Mouse (Mus musculus) c-Kit-positive CD71-negative TER-119-negative erythroid progenitor cells, embryonic 14.5 days (primary cell): ENCODE measurements around the gene Ripor1.
"Not testable (repeated sequence)": the region's sequence is repeated elsewhere in the genome, so short reads cannot be mapped to it uniquely, and the experiment has no call there.

ENCODE experiments used
- DNase-seq: peaks from one replicate; pipeline ENCODE4 v3.0.0-alpha.2; 2013; ENCODE audit warnings: low read depth

Ripor1 gene

DNA sequence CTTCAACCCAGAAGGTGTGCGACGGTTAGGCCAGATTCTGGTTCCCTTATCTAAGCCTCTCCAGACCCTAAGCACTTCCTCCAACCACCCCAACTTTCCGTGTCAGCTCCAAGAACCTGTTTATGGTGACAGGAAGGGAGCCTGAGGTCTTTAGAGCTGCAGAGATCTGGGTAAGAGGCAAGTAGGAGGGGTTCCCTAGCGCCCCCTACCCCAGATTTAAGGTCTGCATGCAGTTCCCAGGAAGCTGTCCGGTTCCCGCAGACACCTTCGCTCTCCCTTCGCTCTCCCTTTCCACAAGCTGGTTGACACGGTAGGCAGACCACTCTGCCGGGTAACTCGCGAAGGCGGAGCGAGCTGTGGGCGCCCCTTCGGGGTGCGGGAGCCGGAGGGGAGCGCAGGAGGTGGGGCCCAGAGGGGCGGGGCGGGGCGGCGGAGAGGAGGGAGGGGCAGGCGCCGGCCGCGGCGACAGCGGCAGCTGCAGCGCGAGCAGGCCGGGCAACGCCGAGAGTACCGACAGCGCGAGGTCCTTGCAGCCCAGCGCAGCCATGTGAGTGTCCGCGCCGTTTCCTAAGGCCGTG, at the start of gene Ripor1:
Gene Ripor1, plus strand, starts transcription at position 452 of the 578 bp plus-strand sequence.
- no peak for DNase-seq

DNA sequence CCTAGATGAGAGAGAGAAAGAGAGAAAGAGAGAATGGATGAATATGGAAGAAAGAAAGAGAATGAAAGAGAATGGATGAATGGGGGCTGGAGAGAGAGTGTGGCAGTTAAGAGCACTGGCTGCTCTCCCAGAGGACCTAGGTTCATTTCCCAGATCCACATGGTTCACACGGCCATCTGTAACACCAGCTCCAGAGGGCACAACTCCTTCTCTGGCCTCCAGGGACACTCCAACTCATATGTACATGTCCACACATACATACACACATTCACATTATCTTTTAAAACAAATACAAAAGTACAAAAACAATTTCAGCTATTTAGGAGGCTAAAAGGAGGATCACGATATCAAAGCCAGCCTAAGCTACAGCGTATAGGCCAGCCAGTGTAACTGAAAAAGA, 42.2 kb upstream of the Ripor1 start:
- no peak for DNase-seq

DNA sequence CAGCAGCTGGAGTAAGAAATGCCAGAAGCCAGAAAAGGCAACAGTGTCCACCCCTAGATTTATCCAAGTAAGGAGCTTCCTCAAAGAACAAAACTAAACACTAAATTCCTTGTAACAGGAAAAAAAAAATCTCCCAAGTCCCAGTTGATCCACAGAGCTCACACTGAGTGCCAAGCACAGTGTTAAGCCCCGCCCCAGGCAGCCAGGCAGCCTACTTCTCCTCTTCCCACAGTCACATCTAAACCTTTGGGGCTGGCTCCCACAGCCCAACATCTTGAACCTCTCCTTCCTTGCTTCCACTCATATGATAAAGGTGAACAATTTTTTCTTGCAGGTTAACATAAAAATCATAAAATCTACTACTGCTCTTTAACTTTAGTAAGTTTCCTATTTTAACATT, 41.2 kb upstream of the Ripor1 start:
- no peak for DNase-seq

DNA sequence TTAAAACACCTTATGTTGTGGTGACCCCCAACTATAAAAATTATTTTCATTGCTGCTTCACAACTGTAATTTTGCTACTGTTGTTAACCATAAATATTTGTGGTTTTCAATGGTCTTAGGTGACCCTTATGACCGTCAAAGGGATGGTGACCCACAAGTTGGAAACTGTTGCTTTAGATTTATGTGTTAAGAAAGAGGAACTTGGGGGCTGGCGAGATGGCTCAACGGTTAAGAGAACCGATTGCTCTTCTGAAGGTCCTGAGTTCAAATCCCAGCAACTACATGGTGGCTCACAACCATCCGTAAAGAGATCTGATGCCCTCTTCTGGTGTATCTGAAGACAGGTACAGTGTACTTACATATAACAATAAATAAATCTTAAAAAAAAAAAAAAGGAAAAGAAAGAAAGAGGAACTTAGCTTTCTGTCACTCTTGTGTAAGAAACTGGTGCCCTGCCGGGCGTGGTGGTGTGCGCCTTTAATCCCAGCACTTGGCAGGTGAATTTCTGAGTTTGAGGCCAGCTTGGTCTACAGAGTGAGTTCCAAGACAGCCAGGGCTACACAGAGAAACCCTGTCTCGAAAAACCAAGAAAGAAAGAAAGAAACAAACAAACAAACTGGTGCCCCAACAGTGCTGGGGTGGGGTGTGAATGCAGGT, 40.4 kb upstream of the Ripor1 start:
- not testable (repeated sequence) for DNase-seq

DNA sequence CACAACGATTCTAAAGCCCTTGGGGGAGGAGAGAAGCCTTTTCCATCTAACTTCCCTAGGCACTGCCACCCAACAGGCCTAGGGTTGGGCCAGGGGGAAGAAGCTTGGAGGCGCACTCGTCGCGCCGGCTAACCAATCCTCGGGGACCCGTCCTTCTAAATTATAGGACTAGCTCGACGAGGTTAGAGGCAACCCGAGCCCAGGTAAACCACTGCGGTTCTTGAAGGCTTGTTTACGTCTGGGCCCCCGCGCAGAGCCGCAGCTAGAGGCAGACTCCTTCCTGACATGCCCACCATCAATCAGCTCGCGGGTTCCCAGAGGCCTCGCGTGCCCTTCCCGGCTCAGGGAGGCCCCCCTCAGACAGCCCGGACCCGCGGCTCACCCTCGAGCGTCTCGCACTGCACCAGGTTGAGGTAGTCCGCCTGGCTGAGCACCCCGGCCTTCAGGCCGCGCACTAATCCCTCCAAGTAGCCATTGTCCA, 39.6 kb upstream of the Ripor1 start:
- DNase-seq = no peak

DNA sequence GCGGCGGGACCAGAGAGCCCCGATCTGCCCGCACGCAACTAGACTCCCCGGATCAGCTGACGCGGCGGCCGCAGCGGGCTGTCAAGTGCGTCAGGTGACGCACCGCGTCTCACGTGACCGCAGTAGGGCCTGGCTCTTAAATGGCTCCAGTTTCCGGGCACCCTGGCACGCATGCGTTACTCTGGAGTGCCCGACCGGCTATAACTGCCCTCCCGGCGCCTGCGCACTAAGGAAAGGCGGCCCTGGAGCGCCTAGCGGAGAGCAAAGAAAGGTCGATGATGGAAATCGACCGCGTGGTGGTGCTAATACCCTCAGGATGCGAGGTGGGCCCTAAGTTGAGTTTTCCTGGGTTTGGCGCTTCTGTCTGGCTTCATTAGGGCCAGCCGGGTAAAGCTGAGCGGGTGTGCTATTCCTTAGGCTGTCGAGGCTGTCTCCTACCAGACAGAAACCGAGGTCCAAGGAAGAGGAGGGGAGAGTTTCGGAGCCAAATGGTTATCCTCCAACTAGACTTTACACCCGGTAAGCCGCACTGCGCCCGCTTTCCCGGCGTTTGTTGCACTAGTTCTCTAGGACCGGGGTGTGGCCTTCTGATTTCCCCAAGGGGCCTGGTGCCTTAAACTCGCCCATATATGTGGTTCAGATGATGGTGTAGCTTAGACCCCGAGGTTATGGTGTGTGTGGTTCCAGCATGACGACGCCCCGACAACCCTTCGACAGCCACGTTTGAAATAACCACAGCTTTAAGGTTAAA, 38.9 kb upstream of the Ripor1 start, which contains the start of gene Atp6v0d1:
Gene Atp6v0d1, minus strand, starts transcription at position 96 of the 751 bp plus-strand sequence.
- peak; percentile 100 for DNase-seq

DNA sequence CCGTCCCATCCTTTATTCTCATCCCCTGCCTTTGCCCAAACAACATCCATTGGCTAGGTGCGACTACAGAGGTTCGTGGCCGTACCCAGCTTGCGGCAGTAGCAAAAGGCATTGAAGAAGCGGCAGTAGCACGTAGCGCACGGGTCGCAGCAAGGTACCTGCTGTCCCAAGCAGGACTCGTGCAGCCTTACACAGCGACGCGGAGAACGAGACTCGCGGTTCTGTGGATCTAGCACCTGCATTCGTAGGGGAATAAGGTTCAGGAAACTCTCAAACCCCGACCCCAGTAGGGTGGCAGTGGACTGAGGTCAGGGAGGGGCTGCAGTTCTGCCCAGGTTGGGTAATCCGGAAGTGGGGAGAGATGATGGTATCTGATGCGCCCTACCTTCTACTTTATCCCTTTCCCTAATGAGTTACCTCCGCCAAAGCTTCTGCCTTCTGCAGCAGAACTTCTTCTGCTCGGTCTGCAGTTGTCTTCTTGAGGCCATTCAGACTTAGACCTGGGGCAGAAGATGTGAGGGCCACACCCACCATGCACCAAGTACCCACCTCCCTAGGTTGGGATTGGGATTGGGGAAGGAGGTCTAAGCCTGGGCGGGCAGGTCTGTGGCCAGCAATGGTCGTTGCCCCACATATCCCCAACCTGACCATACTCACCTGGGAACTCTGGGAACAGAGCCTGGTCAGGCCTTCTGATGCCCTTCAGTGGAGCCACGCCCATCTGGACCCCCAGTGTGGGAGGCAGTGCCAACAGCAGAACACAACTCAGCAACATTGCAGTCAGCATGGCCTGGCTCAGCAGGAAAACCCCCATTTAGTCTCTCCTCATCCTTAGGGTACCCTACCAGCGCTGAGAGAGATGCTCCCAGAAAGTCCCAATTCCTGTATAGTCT, 38.1 kb upstream of the Ripor1 start:
- no peak for DNase-seq

DNA sequence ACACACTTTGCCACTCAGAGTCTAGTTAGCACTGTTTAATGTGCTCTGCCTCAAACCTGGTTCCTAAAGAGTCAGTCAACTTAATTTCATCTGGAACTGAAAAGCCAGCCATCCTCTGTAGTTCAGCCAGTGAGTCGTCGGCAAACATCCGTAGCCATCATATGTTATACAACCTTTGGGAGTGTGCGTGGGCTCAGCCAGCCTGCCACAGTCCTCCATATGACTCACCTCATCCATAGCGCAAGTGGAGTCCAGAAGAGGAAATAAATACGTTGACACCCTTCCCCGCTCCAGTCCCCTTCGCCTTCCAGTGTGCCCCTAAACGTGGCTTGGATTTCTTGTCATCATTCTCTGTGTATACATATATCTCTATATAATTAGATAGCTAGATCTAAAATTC, 33.2 kb upstream of the Ripor1 start:
- DNase-seq = no peak

DNA sequence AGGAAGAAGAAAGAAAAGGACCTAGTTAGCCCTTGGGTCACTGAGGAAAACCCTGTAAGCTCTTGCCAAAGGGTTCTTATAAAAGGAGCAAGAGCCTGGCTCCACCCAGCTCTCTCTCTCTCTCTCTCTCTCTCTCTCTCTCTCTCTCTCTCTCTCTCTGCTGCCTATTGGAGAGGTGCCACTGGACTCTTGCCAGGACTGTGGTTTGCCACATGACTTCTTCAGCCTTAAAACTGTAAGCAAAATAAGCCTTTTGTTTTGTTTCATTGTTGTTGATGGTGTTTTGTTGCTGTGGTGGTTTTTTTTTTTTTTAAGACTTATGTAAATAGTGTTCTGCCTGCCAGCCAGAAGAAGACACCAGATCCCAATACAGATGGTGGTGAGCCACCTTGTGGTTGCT, 31.6 kb upstream of the Ripor1 start:
- no peak for DNase-seq

DNA sequence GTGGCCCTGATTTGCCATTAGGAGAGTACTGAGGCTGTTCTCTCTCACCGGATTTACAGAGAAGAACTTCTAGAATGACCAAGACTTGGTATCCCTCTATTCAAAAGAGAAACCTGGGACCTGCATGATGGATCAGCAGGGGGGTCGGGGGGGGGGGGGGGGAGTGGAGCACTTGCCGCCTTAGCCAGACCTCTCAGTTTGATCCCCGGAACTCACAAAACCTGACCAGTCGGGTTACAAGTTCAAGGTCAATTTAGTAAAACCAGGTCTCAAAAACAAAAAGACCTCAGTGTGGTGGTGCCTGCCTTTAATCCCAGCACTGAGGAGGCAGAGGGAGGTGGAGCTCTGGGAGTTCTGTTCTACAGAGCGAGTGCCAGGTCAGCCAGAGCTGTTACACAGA, 30.3 kb upstream of the Ripor1 start:
- no peak for DNase-seq

DNA sequence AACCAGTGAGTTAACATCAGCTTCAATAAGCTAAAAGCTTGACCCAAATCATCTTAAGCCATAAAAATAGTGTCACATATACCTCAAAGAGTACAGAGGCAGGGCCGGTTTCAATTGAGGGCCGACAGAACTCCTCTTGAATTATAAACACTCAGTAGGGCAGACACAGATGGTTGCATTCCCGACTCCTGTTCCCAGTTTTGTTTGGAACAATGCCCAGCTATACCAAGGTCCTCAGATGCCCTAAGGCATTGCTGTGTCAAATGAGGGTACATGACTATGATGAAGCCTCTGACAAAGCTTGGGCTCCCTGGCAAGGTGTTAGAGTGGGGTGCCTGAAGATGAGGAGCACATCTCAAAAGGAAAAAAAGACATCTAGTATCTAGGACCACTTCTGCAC, 29.5 kb upstream of the Ripor1 start:
- DNase-seq = no peak

DNA sequence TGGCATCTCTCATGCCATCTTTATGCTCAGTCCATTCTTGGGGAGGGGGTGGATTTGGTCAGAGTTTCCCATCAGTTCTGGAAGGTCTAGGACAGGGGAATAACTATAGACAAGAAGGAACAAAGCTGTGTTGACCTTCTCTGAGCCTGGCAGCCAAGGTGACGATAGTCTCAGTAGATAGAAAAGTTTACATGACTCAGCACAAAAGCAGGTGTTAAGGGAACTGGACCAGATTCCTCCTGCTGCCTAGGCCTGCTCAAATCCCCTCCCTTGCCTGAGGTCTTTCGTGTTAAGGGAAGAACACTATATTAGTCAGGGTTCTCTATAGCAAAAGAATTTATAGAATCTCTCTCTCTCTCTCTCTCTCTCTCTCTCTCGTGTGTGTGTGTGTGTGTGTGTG, 25.3 kb upstream of the Ripor1 start:
- DNase-seq = no peak

DNA sequence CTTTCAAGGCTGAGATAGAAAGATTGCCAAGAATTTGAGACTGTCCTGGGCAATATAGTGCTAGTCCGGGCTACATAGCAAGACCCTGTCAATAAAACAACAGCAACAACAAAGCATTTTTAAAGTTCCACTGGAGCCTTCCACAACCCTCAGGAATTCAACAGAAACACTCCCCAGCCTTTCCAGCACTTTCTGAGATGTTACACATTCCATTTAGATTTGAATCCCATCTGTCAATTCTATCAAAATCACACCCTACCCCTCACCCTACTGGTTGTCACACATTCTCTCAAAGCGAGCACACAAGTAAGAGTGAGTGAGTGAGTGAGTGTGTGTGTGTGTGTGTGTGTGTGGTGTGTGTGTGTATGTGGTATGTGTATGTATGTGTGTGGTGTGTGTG, 12.6 kb upstream of the Ripor1 start:
- DNase-seq = no peak

DNA sequence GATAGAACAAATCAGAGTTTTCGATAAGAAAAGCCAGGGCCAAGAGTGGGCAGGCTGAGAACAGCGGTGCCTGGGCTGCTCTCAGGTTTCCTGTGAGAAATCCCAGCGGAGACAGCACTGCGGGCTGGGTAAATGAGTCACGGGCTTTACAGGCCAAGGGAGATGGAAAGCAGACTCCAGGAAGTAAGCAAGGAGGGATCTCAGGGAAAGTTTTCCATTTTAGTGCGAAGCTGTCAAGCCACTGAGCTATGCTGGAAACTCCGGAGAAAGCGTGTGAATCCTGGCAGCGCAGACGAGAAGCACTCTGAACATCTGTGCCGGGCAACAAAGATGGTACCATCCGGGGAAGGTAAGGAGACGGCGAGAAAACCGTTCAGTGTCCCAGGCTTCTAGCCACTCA, 11.2 kb upstream of the Ripor1 start:
- no peak for DNase-seq

DNA sequence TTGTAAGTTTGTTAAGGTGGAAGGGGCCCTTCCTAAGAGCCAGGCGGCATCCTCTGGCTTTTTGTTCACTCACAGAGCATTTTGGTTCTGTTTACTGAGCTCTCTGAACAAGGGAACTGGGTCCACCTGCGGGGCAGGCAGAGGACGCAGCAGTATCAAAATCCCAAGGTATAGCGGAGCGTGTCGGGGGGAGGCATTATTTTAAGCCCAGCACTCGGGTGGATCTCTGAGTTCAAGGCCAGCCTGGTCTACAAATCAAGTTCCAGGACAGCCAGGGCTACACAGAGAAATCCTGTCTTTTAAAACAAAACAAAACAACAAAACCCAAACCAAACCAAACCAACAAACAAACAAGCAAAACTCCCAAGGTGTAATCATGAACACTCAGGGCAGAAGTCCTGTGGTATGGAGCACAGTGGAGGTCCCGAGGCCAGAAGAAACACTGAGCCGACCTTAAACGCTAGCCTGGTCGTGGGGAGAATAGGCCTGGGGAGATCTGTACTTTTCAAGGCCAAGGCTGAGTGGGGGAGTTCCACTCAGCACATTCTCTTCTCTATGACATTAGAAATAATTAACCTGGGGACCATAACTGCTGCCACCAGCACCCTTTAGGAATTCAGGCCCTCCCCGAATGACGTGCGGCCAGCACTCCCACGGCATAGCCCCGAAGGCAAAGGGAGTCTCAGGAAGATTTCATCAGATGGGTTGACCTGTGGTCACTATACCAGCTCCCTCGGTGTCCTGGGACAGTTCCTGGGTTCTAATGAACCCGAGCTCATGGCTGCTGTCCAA, 10.4 kb upstream of the Ripor1 start:
- no peak for DNase-seq

DNA sequence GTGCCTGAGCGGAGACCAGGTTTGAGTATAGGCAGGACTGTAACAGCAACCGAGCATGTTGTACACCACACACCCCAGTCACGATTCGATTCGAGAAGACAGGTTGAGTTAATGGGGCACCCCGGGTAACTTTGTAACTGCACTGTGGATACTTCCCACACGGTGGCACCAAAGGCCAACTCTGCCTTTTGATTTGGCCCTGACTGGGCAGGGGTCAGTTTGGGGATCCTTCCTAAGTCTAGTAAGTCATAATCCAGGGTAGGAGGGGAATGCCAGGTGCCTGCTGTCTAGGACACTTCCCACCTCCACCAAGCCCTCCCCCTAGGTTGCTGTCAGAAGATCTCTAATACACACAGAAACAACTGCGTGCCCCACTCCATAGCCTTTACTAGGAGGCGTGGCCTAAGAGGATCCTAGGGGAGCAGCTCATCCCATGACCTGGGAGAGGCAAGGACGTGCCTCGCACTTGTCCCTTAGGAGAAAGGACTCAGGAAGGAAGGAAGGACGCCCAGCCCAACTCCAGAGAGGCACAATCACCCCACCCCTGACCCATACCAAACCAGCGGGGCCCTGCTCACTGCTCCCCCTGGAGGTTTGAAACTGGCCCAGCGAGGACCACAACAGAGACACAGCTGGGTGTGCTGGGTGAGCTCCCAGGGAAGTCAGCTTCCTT, 8.6 kb upstream of the Ripor1 start:
- DNase-seq = peak; percentile 62

DNA sequence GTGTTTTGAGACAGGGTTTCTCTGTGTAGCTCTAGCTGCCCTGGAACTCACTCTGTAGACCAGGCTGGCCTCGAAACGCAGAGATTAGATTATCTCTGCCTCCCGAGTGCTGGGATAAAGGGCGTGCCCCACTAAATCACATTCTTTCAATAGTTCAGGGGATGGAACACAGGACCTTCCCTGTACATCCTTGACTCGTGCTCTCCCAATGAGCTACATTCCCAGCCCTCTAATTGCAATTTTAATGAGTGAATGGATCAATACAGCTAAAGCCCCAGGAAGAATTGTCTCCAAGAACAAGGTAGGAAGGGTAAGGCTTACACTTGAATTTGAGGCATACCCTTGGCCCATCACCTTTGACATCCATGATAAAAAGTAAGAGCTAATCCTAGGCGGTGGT, 6.3 kb upstream of the Ripor1 start:
- DNase-seq = no peak

DNA sequence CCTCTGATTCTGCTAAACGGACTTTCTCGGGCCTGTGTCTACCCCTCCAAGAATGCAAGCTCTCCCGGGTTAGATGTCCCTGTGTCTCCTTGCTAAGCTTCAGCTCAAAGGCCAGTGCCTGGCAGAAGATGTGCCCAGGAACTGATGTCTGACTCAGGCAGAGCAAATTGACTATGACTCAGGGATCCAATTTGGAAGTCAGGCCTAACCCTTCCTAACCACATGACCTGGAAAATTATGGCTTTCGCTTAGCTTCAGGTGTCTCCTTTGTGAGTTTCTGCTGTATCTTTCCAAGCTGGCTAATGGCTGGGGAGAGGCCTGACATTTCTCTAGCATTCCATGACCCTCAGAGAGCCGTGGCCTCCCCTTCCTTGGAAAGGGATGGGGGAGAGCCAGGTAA, 3.8 kb upstream of the Ripor1 start:
- DNase-seq = no peak

DNA sequence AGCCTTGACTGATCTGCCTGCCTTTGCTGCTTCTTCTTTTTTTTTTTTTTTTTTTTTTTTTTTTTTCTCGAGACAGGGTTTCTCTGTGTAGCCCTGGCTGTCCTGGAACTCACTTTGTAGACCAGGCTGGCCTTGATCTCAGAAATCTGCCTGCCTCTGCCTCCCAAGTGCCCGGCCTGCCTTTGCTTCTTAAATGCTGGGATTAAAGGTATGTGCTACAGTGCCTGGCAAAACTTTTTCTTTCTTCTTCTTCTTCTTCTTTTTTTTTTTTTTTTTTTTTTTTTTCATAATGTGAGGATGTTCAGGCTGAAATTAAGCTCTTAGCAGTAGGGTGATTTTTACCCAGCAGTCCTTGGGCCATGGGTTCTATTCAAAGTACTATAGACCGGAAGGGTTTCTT, 2.5 kb upstream of the Ripor1 start:
- DNase-seq = not testable (repeated sequence)

DNA sequence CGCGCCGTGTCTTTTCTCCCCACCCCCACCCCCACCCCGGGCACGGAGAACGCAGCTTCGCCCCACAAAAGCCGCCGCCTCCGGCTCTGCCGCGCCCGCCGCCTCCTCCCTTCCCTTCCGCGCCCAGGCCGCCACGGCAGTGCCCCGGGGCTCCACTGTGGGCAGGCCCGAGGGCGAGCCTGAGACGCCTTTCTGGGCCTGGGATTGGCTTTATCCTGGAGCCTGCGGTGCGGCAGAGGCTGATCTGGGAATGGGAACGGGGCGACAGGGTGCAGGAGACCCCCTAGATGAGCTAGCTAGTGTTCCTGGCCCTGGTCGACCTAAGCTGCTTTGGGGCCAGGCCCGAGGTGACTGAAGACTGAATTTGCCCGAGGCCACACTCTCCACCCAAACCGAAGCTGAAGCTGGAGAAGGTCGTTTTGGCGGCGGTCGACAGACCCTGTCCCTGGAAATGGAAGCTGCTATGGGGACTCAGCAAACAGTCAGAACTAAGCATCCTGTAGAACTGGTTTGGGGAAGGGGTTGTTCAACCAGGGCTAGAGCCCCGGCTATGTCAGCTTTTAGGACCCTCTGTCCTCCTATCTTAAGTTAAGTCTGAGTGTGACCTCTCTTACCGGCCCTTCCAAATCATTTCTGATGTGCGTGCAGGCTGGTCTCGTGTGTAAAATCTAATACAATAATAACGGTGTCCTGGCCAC, 585 bp downstream of the Ripor1 start:
- no peak for DNase-seq
